Mouse (Mus musculus) liver, embryonic 14 days (tissue): Measurements from ENCODE around the gene A130010J15Rik. TPM values are rescaled to one million over a fixed set of nuclear protein-coding genes. Genes with fewer than 3 reads are reported as not detected.

ENCODE experiments used
- polyA plus RNA-seq: library from polyadenylated mRNA; depleted of rRNA; stranded (reverse); fragments of >200 nt; gene quantifications from 2 replicates; pipeline ENCODE4 v1.2.3, GENCODE M21; 2012; rRNA removed

The A130010J15Rik gene
- 2.6 and 2.9 TPM in 2 replicates for polyA plus RNA-seq

GRCm38 (mm10) chr1:193167746-193168145 is at the start of gene A130010J15Rik:
Gene A130010J15Rik (plus strand): TSS chr1:193168046.

GRCm38 (mm10) chr1:193129786-193130455 is 37.9 kb upstream of the A130010J15Rik start, which contains the start of gene Diexf:
Gene Diexf (minus strand): TSS chr1:193130272.

GRCm38 (mm10) chr1:193152872-193153271 is 15.0 kb upstream of the A130010J15Rik start, which contains the start of gene Irf6:
Gene Irf6 (plus strand): TSS chr1:193153111.

GRCm38 (mm10) chr1:193201383-193201778 is 33.5 kb downstream of the A130010J15Rik start, which contains the start of gene Traf3ip3:
Gene Traf3ip3 (minus strand): TSS chr1:193201703.

GRCm38 (mm10) chr1:193207503-193207902 is 39.7 kb downstream of the A130010J15Rik start, which contains the start of gene Lamb3:
Gene Lamb3 (plus strand): TSS chr1:193207699.

Other genes starting within 250 kb of the A130010J15Rik start
- 4.3 and 6.2 TPM in 2 replicates for gene Syt14, start 132.3 kb upstream of the A130010J15Rik start, polyA plus RNA-seq
- 7.4 and 8.2 TPM in 2 replicates for gene Diexf, start 37.8 kb upstream of the A130010J15Rik start, polyA plus RNA-seq
- 1.2 and 1.5 TPM in 2 replicates for gene Irf6, start 14.9 kb upstream of the A130010J15Rik start, polyA plus RNA-seq
- gene Traf3ip3, start 33.7 kb downstream of the A130010J15Rik start, polyA plus RNA-seq = 5.0 and 5.8 TPM in 2 replicates
- 0.19 and 0.31 TPM in 2 replicates for gene Lamb3, start 39.7 kb downstream of the A130010J15Rik start, polyA plus RNA-seq
- 2.1 and 2.9 TPM in 2 replicates for gene Hsd11b1, start 96.0 kb downstream of the A130010J15Rik start, polyA plus RNA-seq
- 45.5 and 50.6 TPM in 2 replicates for gene G0s2, start 105.2 kb downstream of the A130010J15Rik start, polyA plus RNA-seq
- 0.14 and 0.29 TPM in 2 replicates for gene Camk1g, start 202.3 kb downstream of the A130010J15Rik start, polyA plus RNA-seq